Mouse (Mus musculus) brown adipose tissue, adult 24 weeks (tissue): ENCODE measurements at regions not wholly inside any gene's neighbourhood (a gene's known extent, or its start where the extent isn't known, plus 50 kb on each side); places are given as distances from the start of the nearest gene placed in this dataset.
A peak's percentile ranks its signal among the peaks of the same experiment; 100 is the strongest.

ENCODE experiments used
- H3K27ac ChIP-seq: fragments of 200-500 bp; replicated peaks from 2 replicates; pipeline ENCODE4 v1.5.1; 2012; ENCODE audit warnings: low read depth, mild to moderate bottlenecking, low read length
- H3K4me1 ChIP-seq: fragments of 200-500 bp; 2 replicates; pipeline ENCODE4 v1.6.1; 2012; ENCODE audit warnings: low read length, mixed read lengths; ENCODE audit not compliant: control insufficient read depth, insufficient read depth, insufficient read length
- H3K4me3 ChIP-seq: fragments of 200-500 bp; 2 replicates; pipeline ENCODE4 v1.5.1; 2012; ENCODE audit warnings: low read depth, mild to moderate bottlenecking, low read length, moderate library complexity; ENCODE audit not compliant: insufficient read depth

GRCm38 (mm10) chrX:19220785-19221496 lies 260.2 kb downstream of the Tex13c3 start:
- Histone ChIP-seq H3K4me1 (no peaks in the 10 kb centered on the region), H3K27ac (no peak overlapping the region), H3K4me3 (no peak overlapping the region)

GRCm38 (mm10) chrX:19219727-19220126 lies 261.4 kb downstream of the Tex13c3 start:
- no peaks in the 10 kb centered on the region for H3K4me1 ChIP-seq
- no peak overlapping the region for H3K4me3 ChIP-seq
- H3K27ac ChIP-seq, result no peak overlapping the region

GRCm38 (mm10) chrX:19219301-19219700 lies 261.8 kb downstream of the Tex13c3 start:
- Histone ChIP-seq H3K4me1 (no peaks in the 10 kb centered on the region), H3K27ac (no peak overlapping the region), H3K4me3 (no peak overlapping the region)

GRCm38 (mm10) chrX:19206420-19206819 lies 274.7 kb downstream of the Tex13c3 start:
- H3K27ac ChIP-seq, result no peak overlapping the region
- H3K4me3 ChIP-seq, result no peak overlapping the region
- no peaks in the 10 kb centered on the region for H3K4me1 ChIP-seq

GRCm38 (mm10) chrX:19202542-19202941 lies 278.6 kb downstream of the Tex13c3 start:
- Histone ChIP-seq H3K27ac (no peak overlapping the region), H3K4me1 (no peaks in the 10 kb centered on the region), H3K4me3 (no peak overlapping the region)

- Histone ChIP-seq H3K4me3 (no peak overlapping the region), H3K4me1 (no peaks in the 10 kb centered on the region), H3K27ac (no peak overlapping the region)
Measured at GRCm38 (mm10) chrX:19201383-19201782, 279.7 kb downstream of the Tex13c3 start.

- Histone ChIP-seq H3K4me1 (no peaks in the 10 kb centered on the region), H3K4me3 (no peak overlapping the region), H3K27ac (no peak overlapping the region)
Measured at GRCm38 (mm10) chrX:19199531-19199930, 281.6 kb downstream of the Tex13c3 start.

GRCm38 (mm10) chrX:19168983-19169382 lies 312.1 kb downstream of the Tex13c3 start:
- Histone ChIP-seq H3K4me1 (no peaks in the 10 kb centered on the region), H3K4me3 (no peak overlapping the region), H3K27ac (no peak overlapping the region)

- Histone ChIP-seq H3K27ac (no peak overlapping the region), H3K4me3 (no peak overlapping the region), H3K4me1 (no peaks in the 10 kb centered on the region)
Measured at GRCm38 (mm10) chrX:19168546-19168945, 312.6 kb downstream of the Tex13c3 start.

- H3K4me3 ChIP-seq, result peak overlapping the region; percentile 39; the same call in 1 of the 2 replicates
- H3K27ac ChIP-seq, result peak overlapping the region; percentile 60
- no peaks in the 10 kb centered on the region for H3K4me1 ChIP-seq
Measured at GRCm38 (mm10) chrX:19168111-19168510, 313.0 kb downstream of the Tex13c3 start.

- Histone ChIP-seq H3K27ac (peak overlapping the region; percentile 85), H3K4me3 (peak overlapping the region; percentile 72), H3K4me1 (peaks cover 2% of the 10 kb centered on the region; the same call in 1 of the 2 replicates)
Measured at GRCm38 (mm10) chrX:19167121-19167853, 313.8 kb downstream of the Tex13c3 start.

- H3K4me3 ChIP-seq, result peak overlapping the region; percentile 51
- peak overlapping the region; percentile 70 for H3K27ac ChIP-seq
- H3K4me1 ChIP-seq, result peaks cover 2% of the 10 kb centered on the region; the same call in 1 of the 2 replicates
Measured at GRCm38 (mm10) chrX:19165891-19166644, 315.1 kb downstream of the Tex13c3 start.

- Histone ChIP-seq H3K4me3 (no peak overlapping the region), H3K4me1 (peaks cover 2% of the 10 kb centered on the region; the same call in 1 of the 2 replicates), H3K27ac (no peak overlapping the region)
Measured at GRCm38 (mm10) chrX:19164151-19164550, 317.0 kb downstream of the Tex13c3 start.

GRCm38 (mm10) chrX:19162958-19163357 lies 318.2 kb downstream of the Tex13c3 start:
- H3K4me1 ChIP-seq, result peaks cover 2% of the 10 kb centered on the region; the same call in 1 of the 2 replicates
- no peak overlapping the region for H3K4me3 ChIP-seq

GRCm38 (mm10) chrX:19162351-19162750 lies 318.8 kb downstream of the Tex13c3 start:
- H3K4me1 ChIP-seq, result peaks cover 2% of the 10 kb centered on the region; the same call in 1 of the 2 replicates
- H3K4me3 ChIP-seq, result no peak overlapping the region
- 0 out of 2 replicates have a peak overlapping the region, but pooled peaks have one; percentile 11 for H3K27ac ChIP-seq

More at GRCm38 (mm10) chrX:19162958-19163357, 318.2 kb downstream of the Tex13c3 start:
- H3K27ac ChIP-seq, result 0 out of 2 replicates have a peak overlapping the region, but pooled peaks have one; percentile 16
